Mouse (Mus musculus): ENCODE results near the gene Itga5.

The Itga5 gene

DNA sequence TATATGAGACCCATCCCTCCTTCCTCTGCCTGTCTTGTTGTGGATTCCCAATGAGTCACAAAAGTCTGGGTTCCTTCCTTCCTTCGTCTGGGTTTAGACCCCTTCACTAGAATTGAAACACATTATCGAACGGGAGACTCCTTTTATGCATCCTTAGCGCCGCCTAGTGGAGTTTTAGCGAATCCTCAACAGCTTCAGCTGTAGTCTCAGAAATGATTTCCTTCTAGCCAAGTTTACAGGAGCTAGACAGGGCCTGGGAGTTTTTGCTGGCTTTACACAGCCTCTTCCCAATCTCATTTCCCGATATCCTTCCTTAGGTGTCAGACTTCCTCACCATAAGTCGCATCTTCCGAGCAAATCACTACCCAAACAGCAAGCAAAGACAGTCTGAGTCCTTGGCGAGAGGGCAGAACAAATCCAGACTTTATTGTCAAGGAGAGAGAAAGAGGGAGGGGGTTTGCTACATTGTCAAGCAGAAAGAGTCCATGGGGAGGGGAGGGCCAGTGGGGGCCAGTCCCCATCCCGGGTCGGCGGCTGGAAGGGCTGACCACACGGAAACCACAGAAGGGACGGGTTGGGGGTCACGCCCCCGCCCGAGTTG is 53.0 kb downstream of the Itga5 start:
- DNase-seq (ENCODE audit: low read depth, low spot score), result no peak

DNA sequence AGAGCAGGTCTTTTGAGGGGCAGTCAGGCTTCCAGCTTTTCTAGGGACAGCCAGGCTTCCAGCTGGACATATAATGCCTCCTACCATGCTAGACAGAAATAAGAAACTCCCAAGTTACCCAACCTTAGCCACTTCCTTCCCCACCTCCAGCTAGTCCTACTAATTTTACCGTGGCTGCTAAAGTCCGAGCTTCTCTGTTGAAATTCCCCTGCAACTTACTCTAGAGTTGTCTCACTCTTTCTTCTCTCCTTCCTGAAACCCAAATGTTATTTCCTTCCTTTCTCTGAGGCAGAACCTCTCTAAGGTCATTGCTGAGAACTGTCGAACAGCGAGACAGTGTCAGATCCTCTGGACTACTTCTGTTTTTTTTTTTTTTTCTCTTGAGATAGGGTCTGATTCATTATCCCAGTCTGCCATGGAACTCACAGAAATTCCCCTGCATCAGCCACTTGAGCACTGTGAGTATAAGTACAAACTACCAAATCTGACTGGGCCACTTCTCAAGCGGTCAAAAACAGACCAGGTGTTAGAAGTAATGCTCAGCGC is 56.1 kb downstream of the Itga5 start, which contains the start of gene Gpr84:
TSS of gene Gpr84 (minus strand) at position 248 of the 546 bp plus-strand sequence.
- DNase-seq (ENCODE audit: low read depth, low spot score), result no peak

DNA sequence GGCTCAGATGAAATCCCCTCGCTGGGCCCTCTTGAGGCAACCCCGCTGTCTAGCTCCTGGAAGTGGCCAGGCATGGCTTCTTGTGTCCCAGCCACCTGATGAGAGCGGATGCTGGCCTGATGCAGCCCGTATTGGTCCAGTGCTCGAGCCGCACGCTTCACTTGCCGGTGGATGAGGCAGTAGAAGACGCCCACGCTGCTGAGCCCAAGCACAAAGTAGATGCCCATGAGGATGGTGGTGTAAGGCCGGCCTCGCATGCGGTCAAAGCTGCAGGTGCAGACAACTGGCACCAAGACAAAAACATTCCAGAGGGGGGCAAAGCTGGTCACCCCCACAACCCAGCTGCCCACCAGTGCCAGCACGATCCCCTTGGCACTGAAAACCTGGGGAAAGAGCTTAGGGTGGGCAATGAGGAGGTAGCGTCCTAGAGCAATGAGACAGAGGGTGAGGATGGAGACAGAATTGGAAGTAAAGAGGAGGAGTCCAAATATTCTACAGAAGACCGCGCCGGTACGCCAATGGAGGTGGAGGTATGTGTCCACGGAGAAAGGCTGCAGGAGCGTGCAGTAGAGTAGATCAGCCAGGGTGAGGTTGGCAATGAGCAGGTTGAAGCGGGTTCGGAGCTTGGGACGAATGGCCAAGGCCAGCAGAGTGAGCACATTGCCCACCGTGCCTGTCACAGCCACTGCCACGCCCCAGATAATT is 57.5 kb downstream of the Itga5 start:
- DNase-seq (ENCODE audit: low read depth, low spot score), result no peak

DNA sequence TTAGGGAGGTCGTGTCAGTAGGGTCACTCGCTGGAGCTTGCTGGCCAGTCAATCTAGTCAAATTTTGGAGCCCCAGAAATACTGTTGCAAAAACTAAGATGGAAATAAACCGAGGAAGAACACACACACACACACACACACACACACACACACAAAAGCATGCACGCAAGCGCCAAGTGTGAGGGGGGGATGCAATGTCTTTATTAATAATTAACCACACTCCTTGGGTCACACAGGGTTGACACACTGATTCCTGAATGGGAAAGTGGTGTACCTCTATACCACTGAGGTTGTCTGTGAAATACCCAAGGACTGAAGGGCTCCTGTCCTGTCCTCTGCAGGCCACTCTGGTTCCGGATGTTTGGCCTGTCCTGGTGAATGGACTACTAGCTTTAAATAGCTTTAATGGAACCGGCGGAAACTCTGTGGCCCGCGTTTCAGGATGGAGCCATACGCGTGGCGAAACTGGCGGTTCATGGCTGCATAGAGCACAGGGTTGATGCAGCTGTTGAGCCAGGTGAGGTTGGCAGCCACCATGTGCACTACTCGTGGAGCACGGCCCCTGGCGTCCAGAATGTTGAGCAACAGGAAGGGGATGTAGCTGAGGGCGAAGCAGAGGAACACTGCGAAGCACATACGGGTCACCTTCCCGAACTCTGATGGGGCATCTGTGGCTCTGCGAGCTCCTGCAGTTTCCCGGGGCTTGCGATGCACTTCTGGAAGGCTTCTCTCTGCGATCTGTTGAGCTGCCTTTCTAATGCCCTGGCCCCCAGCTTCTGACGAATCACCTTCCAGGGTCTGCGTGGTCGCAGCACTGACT is 58.3 kb downstream of the Itga5 start:
- no peak for DNase-seq (ENCODE audit: low read depth, low spot score)

DNA sequence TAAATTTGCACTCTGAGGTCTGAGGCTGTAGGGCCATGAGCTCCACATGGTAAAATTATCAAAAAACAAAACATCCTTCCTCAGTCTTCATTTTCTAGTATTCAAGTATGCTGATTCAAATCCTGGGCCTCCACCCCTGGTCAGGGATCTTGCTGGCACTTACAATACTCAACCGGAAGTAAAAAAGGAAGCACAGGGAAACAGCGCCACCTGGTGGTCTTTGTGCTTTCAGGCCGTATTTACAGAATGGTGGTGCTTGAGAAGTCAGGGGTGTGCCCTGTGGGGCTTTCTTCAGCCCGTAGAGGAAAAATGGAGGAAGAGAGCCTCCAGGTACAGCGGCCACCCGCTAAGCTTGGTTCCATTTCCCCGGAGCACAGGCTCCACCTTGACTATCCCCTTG is 59.4 kb downstream of the Itga5 start:
- DNase-seq (ENCODE audit: low read depth, low spot score), result peak; percentile 88

DNA sequence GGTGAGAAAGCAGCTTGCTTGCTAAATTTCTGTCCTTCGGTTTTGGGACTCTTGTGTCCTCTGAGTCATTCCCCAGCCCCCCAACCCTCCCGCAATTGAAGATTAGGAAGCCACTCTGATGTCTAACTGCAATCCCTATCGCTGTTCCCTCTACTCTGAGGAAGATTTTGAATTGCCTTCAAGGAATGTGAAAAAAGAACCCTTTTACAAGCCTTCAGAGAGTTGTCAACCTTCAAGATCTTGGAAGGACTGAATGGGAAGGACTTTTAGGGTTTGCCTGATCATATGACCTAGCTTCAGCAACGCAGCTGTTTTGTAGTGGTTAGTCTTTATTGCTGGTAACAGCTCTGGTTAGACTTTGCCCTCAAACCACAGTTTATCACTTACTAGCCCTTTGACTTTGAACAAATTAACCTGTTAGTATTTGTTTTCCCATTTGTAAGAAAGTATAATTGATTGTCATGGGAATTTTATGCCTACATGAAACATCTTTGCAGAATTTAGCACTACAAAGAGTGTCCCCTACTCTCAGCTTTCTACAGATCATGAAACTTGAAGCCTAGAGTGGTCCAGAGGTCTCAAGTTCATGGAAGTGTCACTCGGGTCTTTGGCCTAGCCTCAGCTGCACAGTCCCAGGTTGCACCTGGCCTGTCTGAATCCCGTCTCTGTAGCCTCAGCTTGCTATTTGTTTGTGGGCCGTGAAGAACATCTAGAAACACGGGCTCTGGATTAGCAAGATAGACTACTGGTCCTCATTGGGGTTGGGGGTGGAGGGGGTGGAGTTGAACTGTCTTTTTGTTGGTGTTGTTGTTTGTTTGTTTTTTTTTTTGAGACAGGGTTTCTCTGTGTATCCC is 60.5 kb downstream of the Itga5 start:
- DNase-seq (ENCODE audit: low read depth, low spot score), result no peak

DNA sequence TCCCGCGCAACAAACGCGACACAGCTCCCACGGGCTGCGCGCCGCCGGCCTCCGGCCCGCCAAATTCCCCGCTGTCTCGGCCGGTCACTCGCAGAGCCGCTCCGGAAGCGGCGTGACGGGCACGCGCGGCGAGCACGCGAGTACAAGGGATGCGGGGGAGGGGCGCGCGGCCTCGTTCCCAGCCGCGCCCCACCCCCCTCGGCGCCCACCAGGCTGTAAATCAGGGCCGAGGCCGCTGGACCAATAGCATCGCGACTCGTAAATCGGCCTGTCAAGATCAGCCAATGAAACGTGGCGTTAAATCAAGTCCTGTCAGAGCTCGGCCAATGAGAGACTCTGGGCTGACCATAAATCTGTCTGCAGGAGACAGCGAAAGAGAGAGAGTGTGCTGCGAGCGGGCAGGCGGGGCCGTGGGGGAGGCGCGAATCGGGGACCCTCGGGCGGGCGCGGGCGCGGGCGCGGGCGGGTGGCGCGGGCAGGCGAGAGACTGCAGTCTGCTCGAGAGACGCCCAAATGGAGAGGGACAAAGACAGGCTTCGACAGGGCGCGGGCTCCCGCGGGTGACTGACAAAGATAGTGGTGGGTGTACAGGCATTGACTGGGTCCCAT is 61.4 kb downstream of the Itga5 start:
- DNase-seq (ENCODE audit: low read depth, low spot score), result peak; percentile 95

DNA sequence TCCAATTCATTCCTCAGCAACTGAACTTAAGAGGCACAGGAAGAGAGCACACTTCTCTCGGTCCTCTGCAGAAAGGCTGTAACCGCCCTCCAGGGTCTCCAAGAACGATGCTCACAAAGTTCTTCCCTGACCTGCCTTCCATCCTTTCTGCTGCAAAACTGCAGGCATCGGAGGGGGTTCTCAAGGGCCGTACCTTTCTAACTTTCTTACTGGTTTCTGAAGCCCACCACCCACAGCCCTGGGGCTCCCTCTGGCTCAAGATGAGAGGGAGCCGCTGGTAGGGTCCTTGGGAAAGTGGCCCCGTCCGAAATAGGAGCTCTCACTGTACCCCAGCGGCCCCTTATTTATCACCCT is 62.0 kb downstream of the Itga5 start:
- no peak for DNase-seq (ENCODE audit: low read depth, low spot score)

DNA sequence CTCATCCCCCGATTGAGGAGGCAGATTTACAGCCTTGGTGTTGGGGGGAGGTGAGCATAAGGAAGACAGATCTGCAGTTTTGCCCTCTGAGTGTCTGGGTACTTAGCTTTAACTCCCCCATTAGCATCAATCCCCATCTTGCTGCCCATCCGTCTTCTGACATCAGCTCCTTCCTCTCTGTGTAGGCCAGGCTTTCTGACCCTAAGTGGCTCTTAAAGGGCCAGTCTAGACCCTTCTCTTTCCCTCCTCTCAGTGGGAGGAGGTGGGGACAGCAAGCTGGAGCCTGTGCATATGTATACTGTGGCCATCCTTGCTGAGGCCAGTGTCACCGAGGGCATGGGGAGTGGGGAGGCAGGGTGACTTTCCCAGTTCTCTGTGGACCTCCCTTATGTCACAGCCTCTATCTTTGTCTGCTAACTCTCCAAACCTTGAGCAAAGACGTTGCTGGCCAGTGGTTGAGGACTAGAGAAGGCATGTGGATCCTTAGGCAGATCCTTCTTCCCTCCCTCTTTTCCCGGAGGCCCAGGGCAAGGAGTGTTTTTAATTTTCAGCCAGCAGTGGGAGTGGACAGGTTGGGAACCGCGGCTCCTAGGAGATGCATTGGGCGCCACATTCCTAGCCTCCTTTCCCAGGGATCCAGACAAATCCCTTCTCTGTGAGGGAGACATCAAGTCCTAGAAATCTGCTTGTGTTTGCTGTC is 62.5 kb downstream of the Itga5 start:
- no peak for DNase-seq (ENCODE audit: low read depth, low spot score)

DNA sequence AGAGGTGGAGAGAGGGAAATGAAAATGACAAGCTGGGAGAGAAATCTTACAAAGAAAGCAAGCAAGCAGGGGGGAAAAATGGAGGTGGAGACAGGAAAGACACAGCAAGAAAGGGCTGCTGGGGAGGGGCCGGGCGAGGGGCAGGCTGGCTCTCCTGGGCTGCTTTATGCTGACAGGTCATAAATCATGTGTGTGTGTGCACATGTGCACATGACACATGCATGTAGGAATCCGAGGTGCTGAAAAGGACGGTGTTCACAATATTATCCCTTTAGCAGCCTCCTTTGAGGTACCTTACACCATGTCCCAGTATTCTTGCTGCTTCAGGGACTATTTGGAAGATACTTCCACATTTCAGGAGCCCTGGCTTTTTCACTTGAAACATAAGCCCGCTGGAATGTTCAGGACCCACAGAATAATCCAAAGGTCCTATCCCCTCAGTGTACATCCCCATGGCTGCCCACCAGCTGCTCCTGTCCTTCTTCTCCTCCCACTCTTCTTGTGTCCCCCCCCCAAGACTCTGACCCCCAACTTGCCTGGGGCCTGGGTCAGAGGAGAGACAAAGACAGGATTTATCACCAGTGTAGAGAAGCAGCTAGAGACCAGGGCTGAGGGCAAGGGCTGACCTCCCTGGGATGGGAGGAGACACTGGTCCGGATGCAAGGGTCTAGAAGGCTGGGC is 64.1 kb downstream of the Itga5 start:
- no peak for DNase-seq (ENCODE audit: low read depth, low spot score)

DNA sequence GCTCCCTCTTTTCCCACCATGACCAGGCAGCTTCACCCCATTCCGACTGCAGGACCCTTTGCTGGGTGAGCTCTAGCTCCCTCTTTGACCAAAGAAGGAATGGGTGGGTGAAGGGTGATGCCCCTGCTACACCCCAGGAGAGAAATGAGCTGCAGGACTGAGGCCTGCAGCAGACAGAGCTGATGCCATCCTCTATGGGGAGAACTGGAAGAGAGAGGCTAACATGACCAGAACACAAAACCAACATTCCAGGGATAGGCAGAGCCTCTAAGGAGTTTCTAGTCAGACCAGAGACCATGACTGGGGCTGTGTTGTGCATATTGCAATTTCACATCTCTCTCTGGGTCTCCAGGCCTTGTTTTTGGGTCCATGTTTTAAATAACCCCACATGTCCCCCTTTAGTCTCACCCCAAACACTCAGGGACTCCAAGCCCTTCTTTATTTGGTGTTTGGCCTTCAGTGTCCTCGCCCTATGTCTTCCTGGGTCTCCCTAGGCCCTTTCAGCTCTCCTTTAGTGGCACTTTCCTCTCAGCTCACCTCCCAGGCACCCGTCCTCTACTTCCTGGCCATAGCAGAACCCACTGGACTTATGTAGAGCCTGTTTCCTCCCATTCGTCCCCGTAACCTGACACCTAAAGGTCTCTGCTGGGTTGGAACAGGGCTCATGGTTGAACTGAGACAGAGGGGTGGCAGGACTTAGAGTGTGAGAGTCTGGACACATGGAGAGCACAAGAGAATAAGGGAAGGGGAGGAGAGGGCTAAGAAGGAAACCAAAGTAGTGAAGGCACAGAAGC is 64.8 kb downstream of the Itga5 start:
- no peak for DNase-seq (ENCODE audit: low read depth, low spot score)

DNA sequence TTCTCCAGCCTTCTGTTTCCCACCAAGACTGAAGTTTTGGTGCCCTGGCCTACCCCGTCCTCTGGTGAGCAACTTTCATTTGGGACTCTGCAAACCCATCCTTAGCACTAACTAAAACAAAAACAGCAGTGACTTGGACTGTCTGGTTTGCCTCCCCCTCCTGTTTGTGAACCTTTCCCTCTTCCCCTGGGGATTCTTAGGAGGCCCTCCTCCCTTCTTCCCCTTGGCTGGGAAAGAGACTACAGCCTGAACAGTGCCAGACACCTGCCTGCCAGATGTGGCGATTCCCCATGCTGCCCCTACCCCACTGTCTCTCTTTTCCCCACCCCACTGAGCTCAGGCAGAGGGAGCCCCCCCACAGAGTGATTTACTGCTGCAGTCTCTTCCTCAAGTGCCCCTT is 65.5 kb downstream of the Itga5 start:
- DNase-seq (ENCODE audit: low read depth, low spot score), result no peak

DNA sequence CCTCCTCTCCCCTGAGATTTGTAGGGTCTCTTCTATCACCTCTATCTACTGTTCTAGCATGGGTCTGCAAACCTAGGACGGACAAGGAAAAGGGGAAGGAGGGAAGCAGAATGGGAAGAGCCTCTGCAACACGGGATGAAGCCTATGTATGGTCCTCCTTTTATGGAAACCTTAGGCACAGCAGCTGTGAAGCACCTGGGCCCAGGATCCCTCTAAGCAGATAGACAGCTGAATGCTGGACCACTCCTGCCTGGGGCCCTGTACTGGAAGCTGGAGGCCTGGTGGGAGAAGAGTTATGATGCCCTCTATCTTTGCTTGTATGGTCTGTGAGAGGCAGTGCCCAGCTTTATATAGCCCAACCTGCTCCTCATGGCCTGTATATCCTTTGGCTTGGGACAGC is 66.0 kb downstream of the Itga5 start:
- no peak for DNase-seq (ENCODE audit: low read depth, low spot score)

DNA sequence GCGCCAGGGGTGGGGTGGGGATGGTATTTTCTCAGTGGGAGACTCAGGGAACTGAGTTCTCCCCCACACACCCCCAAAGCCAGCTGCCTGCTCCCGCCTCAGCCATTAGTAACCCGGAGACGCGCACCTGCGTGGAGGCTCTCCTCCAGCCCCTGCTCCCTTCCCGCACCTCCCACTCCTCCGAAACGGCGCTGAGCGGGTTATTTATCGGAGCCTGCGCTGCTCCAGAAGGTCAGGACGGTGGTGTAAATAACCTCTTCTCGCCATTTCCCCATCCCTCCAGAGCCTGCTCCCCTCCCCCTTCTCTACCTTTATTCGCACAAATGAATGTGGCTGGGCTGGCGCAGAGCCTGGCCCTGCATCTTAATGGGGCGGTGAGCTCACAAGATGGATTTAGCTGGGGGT is 66.5 kb downstream of the Itga5 start:
- no peak for DNase-seq (ENCODE audit: low read depth, low spot score)

DNA sequence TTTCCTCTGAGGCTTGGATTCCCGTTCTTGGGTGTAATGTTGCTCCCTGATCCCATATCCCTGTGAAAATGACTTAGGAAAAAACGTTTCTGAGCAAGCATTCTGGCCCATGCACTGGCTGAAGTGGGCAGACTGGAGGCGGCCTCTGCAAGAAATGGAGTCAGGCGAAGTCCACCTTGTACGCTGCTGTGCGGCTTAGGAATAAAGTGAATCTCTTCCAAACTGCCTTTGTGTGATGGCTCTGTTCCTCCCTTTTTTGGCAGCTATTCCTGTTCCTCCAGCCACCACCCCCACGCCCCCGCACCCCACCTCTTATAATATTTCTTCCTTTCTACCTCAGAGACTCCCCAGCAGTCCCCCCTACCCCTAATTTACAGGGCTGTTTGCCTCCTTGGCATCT is 66.9 kb downstream of the Itga5 start:
- no peak for DNase-seq (ENCODE audit: low read depth, low spot score)

DNA sequence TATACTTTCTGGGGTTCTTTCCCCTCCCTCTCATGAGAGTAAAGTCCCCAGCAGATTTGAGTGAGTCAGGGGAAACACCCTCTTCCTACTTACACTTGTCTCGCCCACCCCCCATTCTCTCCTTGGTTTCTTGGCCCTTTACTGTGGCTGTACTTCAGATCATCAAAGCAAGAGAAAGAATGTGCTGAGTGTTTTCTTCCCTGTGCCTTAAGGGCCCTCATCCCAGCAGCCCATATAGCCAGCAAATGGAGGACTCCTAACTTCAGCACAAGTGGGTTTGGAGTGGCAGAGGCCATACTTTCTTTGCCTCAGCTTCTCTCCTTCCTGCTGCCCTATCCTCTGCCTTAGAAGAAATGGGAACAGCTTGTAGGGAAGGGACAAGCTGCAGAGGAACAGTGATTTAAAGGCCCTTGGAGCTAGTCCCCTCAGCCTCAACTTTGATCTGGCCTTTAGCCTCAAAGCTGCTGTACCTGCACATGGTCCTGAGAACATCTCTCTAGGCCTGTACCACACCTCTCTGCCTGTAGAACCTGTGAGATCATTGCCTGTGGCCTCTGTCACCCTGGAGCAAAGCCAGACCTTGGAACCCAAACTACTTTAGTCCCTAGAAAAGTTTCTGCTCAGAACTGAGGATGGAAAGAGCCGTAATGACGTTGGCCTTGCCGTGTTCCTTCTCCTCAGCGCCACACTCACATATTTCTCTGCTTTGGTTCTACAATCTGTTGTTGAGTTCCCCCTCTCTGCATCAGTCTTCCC is 67.5 kb downstream of the Itga5 start:
- DNase-seq (ENCODE audit: low read depth, low spot score), result no peak

DNA sequence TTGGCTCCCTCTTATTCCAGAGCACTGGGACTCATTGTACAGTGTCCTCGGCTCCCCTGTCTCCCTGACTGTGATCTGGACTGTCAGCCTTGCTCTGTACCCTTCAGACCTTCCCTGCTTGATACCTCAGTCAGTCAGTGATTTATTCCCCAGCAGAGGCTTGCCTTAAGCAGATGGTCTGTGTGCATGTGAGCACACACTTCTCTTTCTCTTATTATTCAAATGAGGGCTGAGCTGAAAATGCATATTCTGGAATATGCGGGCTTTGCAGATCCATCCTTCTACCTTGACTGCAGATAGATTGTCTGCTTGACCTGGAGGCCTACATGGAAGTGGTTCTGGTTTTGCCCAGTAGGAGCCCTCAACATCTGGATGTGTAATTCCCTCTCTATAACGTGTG is 68.5 kb downstream of the Itga5 start:
- DNase-seq (ENCODE audit: low read depth, low spot score), result no peak

DNA sequence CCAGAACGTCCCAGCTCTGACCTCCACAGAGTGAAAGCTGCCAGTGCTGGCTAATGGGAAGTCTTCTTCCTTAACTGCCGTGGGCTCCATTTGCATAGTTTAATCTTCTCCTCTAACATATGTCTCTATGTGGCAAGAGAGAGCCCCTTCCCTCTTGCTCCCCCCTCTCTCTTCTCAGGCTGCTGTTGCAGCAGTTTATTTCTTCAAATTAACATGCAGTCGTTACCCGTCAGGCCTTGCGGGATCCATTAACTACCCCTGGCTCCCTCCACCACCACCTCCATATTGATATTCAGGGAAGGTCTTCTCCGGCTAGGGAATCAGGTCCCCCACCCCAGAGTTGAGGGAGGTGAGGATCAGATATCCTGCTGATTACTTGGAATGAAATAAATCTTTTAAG is 69.2 kb downstream of the Itga5 start:
- no peak for DNase-seq (ENCODE audit: low read depth, low spot score)
